Mouse (Mus musculus): ENCODE measurements around the gene Hic1.
"Not testable (repeated sequence)": the region's sequence is repeated elsewhere in the genome, so short reads cannot be mapped to it uniquely, and the experiment has no call there.

Hic1 gene

GRCm38 (mm10) chr11:75192336-75193214, 23.3 kb upstream of the Hic1 start:
- peak in 1 of 2 experiments; percentile 65 for DNase-seq (ENCODE audit: low spot score in 2 of 2)

- no peak for DNase-seq (ENCODE audit: low spot score in 2 of 2)
These were observed 22.5 kb upstream of the Hic1 start for GRCm38 (mm10) chr11:75191841-75192240.

- no peak for DNase-seq (ENCODE audit: low spot score in 2 of 2)
These were observed 21.7 kb upstream of the Hic1 start, which contains the start of gene Dph1 for GRCm38 (mm10) chr11:75190905-75191441. Gene Dph1, minus strand, starts transcription at chr11:75191241.

DNA sequence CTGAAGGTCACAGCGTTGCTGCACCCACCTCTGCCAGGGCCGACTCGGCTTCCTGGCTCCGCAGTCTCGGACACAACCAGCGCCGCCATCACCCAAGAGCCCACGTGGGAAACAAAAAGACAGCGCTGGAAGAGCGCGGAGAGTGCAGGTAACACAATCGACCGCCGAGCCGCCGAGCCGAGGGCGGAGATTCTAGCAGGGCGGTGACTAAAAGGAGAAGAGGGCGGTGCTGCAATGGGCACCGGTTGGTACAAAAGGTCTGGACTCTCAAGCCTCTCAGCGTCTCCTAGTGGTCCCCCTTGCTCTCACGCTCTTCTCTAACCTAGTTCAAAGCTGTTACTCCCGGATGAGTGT, 21.0 kb upstream of the Hic1 start:
- peak; percentile 70 to 75 for DNase-seq (ENCODE audit: low spot score in 2 of 2)

- DNase-seq (ENCODE audit: low spot score in 2 of 2): no peak
These were observed 20.5 kb upstream of the Hic1 start for GRCm38 (mm10) chr11:75189713-75190370.

DNA sequence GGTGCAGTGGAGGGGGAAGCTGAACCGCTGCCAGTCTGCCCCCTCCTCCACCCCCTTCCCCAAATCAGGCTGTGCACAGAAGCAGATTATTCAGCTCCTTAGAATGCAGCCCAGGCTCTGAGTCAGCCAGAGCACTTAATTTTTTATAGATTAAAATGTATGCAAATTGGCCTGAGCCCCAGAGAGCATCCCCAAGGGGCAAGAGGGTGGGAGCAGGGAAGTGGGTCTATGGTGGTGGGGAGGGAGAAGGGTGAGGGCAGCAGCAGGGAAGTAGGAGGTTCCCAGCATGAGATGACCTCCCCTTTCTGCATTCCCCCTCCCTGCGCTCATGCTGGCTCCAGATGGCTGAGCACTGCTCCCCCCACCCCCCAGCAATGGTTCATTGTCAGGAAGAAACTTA, 15.7 kb upstream of the Hic1 start:
- no peak for DNase-seq (ENCODE audit: low spot score in 2 of 2)

GRCm38 (mm10) chr11:75184573-75184972, 15.3 kb upstream of the Hic1 start:
- DNase-seq (ENCODE audit: low spot score in 2 of 2): no peak

DNA sequence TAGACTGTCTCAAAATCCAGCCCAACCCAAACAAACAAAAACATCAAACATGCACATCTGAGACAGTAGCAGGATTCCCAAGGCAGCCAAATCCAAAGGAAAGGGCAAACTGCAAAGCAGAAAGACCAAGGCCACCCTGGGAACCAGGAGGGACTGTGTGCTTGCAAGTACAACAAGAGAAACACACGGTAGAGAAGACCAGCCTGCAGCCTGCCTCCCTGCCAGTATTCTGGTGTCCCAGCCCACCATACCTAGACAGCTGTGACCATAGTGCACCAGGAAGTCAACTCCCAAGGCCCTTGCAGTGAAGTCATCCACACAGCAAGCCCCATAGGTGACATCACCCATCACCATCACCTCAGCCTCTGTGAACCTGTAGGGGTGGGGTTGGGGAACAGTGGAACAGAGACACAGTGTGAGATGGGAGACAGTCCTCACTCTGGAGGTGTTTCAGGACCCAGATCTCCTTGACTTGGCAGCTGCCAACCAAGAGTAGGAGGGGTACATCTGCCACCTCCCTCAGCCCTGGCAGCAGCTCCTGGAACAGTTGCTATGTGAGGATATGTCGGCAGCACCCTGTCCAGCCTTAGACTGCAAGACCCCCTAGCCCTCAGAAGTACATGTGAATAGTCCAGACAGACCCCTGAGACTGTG, 14.7 kb upstream of the Hic1 start:
- DNase-seq (ENCODE audit: low spot score in 2 of 2): no peak

- DNase-seq (ENCODE audit: low spot score in 2 of 2): peak; percentile 92
These were observed 9.4 kb upstream of the Hic1 start, which contains the start of gene Ovca2 for GRCm38 (mm10) chr11:75178672-75179208. Gene Ovca2, minus strand, starts transcription at chr11:75178835.

GRCm38 (mm10) chr11:75178011-75178410, 8.7 kb upstream of the Hic1 start:
- peak in 1 of 2 experiments; percentile 6 for DNase-seq (ENCODE audit: low spot score in 2 of 2)

GRCm38 (mm10) chr11:75174574-75174973, 5.3 kb upstream of the Hic1 start:
- not testable (repeated sequence) for DNase-seq (ENCODE audit: low spot score in 2 of 2)

DNA sequence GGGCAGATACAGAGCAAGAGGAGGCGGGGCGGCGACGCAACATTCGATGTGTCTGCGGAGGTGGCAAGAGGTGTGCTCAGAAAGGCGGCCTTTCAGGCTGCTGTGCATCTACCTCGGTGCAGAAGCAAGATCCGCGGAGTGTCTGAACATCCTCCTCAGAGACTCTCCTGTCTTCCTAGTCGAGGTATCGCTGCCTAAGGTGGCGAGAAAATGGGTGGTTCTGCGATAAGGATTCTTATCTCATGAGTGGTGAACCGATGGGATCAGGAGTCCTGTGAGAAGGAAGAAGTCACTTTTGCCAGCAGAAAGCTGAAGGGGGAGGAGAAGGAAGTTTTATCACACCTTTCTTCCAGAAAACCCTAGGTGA, 4.5 kb upstream of the Hic1 start:
- DNase-seq (ENCODE audit: low spot score in 2 of 2): no peak

GRCm38 (mm10) chr11:75173095-75173798, 3.9 kb upstream of the Hic1 start:
- peak; percentile 84 to 85 for DNase-seq (ENCODE audit: low spot score in 2 of 2)

DNA sequence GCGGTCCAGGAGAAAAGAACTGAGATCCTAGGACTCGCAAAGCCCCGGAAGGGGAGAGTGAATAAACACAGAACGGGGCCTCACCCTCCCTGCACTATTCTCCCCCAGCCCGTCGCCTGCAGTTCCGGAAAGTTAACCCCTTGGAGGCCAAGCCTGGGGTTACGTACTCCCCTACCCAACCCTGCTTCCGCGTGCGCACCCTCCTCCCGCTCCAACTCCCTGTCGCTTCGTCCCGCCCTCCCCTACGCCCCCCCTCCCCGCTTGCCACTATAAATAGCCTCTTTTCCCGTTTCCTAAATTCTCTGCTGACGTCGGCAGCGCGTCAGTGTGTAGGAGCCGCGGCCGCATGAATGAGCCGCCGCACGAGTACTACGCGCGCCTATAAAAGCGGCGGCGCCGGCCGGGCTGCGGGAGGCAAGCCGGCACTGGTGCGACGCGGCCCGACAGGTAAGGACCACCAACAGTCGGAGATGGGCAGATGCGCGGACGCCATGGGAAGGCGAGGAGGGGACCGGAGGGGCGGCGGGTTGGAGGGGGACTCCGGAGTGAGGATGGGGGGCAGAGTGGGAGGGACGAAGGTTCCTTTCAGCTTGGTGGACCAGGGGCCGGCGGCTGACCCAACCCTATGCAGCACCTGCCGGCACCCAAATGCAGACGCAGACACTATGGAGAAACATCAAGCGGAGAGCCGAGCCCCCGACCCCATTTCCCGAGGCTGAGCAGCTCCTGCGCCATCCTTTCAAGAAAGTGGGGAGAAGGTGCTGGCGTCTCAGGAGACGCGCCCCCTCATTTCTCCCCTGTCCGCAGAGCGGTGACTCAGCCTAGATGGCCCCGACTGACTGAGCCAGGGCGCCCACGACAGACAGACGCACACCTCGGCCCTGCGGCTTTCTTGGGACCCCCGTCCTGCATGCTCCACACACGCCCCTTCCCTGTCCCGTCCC, 3.1 kb upstream of the Hic1 start:
- peak; percentile 27 to 50 for DNase-seq (ENCODE audit: low spot score in 2 of 2)

DNA sequence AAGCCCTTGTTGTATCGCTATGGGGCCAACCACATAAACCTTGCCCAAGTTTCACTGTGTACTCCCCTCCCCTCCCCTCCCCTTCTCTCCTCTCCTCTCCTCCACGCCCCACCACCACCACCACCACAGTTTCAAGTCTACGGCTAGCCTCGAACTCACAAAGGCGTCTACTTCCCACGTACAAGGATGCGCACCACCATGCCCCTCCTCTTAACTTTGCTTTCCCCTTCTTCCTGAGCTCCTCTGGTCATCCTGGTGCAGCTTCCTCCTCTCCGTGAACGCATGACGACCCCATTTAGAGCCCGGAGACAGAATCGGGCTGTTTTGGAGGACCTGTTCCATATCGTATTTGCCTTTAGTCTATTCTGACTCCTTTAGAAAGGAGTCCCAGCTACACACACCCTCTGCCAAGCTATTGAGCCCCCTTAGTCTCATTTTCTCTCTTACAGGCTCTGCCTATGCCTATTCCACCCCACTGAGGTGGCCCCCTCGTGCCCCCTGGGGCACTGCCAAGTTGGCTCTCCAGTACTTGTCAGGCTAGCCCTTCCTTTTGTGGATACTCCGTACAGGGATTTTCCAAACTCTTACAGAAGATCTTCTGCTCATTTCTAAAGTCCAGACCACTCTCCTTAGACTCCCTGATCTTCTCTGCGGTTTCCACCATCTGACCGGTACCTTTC, 2.0 kb upstream of the Hic1 start:
- no peak for DNase-seq (ENCODE audit: low spot score in 2 of 2)

- DNase-seq (ENCODE audit: low spot score in 2 of 2): peak; percentile 72 to 88
These were observed 925 bp upstream of the Hic1 start for GRCm38 (mm10) chr11:75170136-75170751.

GRCm38 (mm10) chr11:75168590-75169361, 543 bp downstream of the Hic1 start:
- peak; percentile 65 to 90 for DNase-seq (ENCODE audit: low spot score in 2 of 2)

All from thymus, postnatal 10 days (tissue).